Mouse (Mus musculus) megakaryocyte, embryonic 14.5 days (primary cell): ENCODE measurements around the gene Cnot1. TPM values are rescaled to one million over a fixed set of nuclear protein-coding genes. Genes with fewer than 3 reads are reported as not detected.

Experiments used
- H3K27me3 ChIP-seq: replicated peaks from 2 replicates; pipeline ENCODE3; 2012; ENCODE audit warnings: inconsistent platforms
- H3K36me3 ChIP-seq: replicated peaks from 2 replicates; pipeline ENCODE3; 2012; ENCODE audit warnings: low read length, inconsistent platforms, mixed read lengths
- H3K4me1 ChIP-seq: 2 replicates; pipeline ENCODE4 v1.6.1; 2012; ENCODE audit warnings: inconsistent platforms
- H3K4me3 ChIP-seq: replicated peaks from 2 replicates; pipeline ENCODE3; 2012; ENCODE audit warnings: moderate library complexity, mild to moderate bottlenecking, inconsistent platforms
- H3K9me3 ChIP-seq: 2 replicates; pipeline ENCODE4 v1.6.1; 2012; ENCODE audit warnings: inconsistent platforms
- FLI1 ChIP-seq: IDR thresholded peaks from 2 replicates; pipeline ENCODE4 v1.6.1; 2012; ENCODE audit warnings: low read length, inconsistent platforms, mixed read lengths
- GATA1 ChIP-seq: IDR thresholded peaks from 3 replicates; pipeline ENCODE4 v1.6.1; 2012; ENCODE audit warnings: mixed read lengths, low read length, inconsistent platforms, borderline replicate concordance
- polyA plus RNA-seq: library from polyadenylated mRNA; stranded (reverse); fragments of >175 nt; gene quantifications from 2 replicates; pipeline ENCODE4 v1.2.3, GENCODE M21; 2012; ENCODE audit warnings: low replicate concordance; ENCODE audit not compliant: insufficient read depth

Gene Cnot1
- polyA plus RNA-seq, 1 experiment: 2.1 TPM

DNA sequence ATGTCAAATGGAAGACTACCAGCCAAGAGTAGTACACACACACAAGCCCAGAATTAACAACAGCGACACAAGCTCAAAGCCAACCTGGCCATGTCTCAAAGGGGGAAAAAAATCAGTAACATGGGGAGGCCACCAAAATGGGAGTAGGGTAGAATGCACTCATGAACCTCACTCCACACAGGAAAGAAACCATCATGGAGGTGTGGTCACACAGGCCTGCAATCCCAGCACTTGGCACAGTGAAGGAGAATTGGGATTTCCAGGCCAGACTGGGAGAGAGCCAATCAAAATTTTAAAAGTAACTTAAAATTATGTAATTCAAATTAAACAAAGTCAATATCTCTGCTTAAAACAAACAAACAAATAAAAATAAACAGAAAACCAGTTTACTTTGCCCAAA is 55.3 kb downstream of the Cnot1 start:
- H3K36me3 ChIP-seq: peaks cover 99% of the 10 kb centered on the region
- H3K4me1 ChIP-seq: no peaks in the 10 kb centered on the region
- H3K4me3 ChIP-seq: no peak overlapping the region
- no peaks in the 10 kb centered on the region for H3K27me3 ChIP-seq
- TF ChIP-seq FLI1: no peak
- no peaks in the 10 kb centered on the region for H3K9me3 ChIP-seq

DNA sequence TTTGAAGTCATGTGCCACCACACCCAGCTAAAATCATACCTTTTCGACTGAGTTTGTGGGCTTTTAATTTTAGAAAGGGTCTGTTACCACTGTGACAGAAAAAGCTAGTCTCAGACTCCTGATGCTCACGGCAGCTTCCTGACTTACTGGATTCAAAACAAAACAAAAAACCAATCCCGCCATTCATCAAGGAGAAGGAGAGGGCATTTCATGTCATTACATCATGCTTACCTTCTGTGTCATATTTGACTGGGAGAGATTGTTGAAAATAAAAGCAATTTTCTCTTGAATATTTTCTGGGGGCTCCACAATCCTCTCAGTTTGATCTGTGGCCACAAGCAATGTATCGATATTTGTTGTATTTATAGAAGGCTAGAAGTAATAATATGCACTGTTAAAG is 59.2 kb downstream of the Cnot1 start:
- no peak for TF ChIP-seq FLI1
- peaks cover 100% of the 10 kb centered on the region for H3K36me3 ChIP-seq

DNA sequence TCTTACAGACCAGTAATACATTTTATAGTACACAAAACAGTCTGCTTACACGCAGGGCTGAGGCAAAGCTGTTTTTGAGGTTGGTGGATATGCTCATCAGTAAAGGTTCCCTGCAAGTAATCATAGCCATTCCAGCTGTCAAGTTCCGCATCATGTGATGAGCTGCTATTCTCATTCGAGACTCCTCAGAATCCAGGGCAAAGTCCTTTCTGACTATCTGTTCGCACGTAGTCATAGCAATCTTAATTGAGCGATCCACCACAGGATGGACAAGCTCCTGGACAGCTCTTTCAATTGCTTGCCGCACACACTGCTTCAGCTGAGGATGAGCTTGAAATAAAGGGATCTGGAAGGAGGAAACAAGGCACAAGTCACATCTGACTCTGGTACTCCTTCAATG is 65.5 kb downstream of the Cnot1 start:
- peaks cover 100% of the 10 kb centered on the region for H3K36me3 ChIP-seq
- H3K27me3 ChIP-seq: no peaks in the 10 kb centered on the region
- H3K9me3 ChIP-seq: no peaks in the 10 kb centered on the region
- TF ChIP-seq GATA1: no peak
- TF ChIP-seq FLI1: no peak
- H3K4me1 ChIP-seq: no peaks in the 10 kb centered on the region
- H3K4me3 ChIP-seq: no peak overlapping the region

More for the DNA sequence above, 59.2 kb downstream of the Cnot1 start:
- Histone ChIP-seq H3K4me3 (no peak overlapping the region), H3K4me1 (no peaks in the 10 kb centered on the region), H3K9me3 (no peaks in the 10 kb centered on the region), H3K27me3 (no peaks in the 10 kb centered on the region)

DNA sequence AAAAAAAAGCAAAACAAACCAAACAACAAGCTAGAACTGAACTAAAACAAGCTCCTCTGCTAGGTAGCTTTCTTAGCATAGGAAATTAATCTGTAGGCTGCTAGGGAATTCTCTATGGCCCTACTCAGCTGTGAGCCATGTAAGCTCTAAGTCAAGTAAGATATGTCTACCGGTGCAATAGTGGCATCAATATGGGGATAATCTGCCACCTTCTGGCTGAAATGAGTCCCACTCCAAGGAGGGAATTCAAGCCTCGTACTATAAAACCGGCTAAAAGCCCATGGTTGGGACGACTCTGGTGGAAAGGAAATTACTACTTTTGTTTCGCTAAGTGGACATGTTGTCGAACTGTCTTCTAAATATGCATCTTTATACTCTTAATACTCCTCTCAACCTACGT is 68.7 kb downstream of the Cnot1 start:
- Histone ChIP-seq H3K4me1 (no peaks in the 10 kb centered on the region), H3K4me3 (no peak overlapping the region), H3K27me3 (no peaks in the 10 kb centered on the region), H3K36me3 (peaks cover 99% of the 10 kb centered on the region), H3K9me3 (no peaks in the 10 kb centered on the region)
- no peak for TF ChIP-seq GATA1
- no peak for TF ChIP-seq FLI1

DNA sequence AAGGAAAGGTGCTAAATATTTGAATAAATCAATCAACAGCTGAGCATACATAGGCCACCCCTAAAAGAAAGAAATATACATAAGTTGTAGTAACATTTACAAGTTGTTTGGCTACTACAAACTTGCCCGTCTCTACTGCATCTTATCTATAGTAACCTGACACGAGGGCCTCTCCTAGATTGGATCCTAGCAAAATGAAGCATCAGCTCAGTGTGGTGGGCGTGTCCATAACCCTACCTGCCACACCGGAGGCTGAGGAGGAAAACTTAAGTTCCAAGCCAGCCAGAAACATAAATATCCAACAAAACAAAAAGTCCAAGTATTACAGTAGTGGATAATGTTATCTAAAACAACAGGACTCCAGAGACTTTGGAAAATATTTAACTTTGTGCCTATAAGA is 79.6 kb downstream of the Cnot1 start:
- H3K27me3 ChIP-seq: no peaks in the 10 kb centered on the region
- no peaks in the 10 kb centered on the region for H3K9me3 ChIP-seq
- no peak overlapping the region for H3K4me3 ChIP-seq
- no peaks in the 10 kb centered on the region for H3K4me1 ChIP-seq
- TF ChIP-seq GATA1 (no peak), FLI1 (no peak)
- peaks cover 98% of the 10 kb centered on the region for H3K36me3 ChIP-seq

DNA sequence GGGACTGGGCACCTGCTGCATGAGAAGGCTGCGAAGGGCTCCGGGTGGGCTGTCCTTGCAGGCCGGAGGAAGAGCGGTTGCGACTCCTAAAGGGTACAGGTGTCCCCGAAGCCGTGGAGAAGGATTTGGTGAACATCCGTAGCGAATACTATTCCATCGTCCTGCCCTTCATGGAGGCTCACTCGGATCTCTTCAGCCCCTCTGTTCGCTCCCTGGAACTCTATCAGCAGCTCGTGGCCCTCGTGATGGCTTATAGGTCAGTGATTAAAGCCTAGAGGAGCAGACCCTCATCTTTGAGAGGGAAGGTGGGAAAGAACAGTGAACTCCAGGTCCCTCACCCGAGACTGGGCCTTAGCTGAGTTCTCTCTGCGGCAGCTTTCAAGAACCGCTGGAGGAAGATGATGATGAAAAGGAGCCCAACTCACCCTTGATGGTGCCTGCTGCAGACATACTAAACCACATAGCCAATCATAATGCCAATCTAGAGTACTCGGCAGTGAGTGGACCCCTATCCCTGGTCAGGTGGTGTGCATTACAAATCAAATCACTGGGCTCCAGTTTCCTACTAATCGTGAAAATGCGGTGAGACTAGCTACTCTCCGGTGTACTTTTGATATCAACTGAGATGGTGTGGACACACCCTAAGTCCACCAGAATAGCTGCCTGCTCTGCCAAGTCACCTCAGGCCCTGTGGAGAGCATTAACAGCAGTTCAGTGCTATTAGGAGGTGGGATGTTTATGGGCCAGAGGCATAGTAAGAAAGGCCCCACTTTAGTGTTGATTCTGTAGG is 90.5 kb downstream of the Cnot1 start:
- Histone ChIP-seq H3K4me1 (peaks cover 55% of the 10 kb centered on the region), H3K4me3 (peak overlapping the region; percentile 97), H3K9me3 (no peaks in the 10 kb centered on the region), H3K36me3 (peaks cover 65% of the 10 kb centered on the region), H3K27me3 (no peaks in the 10 kb centered on the region)
- no peak for TF ChIP-seq GATA1
- no peak for TF ChIP-seq FLI1

DNA sequence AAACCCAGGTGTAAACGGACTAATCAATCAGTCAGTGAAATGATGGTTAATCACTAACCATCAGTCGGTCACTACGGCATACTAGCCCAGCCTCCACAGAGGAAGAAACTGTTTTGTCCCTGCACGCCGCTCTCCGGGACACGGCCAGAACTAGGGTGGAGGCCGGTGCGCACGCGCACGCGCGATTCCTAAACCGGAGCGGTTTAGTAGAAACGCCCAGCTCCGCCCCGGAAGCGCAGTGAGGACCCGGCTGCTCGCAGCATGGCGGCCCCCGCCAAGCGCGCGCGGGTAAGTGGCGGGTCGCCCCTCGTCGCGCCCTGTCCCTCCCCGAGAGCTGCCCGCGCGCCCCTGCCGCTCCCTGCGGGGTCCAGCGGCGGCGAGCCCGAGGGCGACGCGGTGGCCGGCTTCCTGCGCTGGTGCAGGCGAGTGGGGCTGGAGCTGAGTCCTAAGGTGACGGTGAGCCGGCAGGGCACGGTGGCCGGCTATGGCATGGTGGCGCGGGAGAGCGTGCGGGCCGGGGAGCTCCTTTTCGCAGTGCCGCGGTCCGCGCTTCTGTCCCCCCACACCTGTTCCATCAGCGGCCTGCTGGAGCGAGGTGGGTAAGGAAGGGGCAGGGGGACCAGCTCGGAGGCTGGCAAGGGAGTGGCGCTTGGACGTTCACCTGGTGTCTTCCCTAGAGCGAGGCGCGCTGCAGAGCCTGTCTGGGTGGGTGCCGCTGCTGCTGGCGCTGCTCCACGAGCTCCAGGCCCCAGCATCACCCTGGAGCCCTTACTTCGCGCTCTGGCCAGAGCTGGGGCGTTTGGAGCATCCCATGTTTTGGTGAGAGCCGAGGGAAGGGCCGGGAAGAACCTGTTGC is 91.4 kb downstream of the Cnot1 start, which contains the start of gene Setd6:
TSS of gene Setd6 (plus strand) at position 206 of the 856 bp plus-strand sequence.
- Histone ChIP-seq H3K27me3 (no peaks in the 10 kb centered on the region), H3K4me1 (peaks cover 64% of the 10 kb centered on the region)

DNA sequence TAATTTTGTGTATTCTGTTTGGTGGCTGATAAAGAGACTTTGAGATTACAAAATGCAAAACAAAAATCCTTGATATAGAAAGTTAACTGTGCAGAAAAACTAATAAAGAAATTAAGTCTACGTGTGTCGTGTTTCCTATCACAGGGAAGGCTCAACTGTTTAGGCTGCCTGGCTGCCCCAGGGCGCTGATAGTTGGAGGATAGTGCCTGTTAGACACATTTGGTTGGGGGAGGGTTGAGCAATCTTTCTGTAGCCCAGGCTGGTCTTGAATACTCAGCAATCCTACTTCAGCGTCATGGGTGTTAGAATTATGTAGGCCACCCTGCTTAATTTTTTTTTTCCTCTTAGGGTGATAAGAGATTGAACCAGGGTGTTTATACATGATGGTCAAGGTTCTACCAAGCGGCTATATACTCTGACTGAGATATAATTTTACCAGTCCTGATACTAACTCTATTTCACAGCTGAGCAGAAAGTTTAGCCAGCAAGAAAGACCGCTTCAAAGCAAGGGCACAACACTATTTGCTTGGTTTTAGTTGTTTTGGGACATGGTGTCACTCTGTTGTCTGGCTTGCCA is 92.3 kb downstream of the Cnot1 start:
- TF ChIP-seq GATA1 (no peak), FLI1 (no peak)

More for the DNA sequence above, 91.4 kb downstream of the Cnot1 start, which contains the start of gene Setd6:
- Histone ChIP-seq H3K4me3 (peak within 1 kb of the TSS; percentile 97), H3K9me3 (no peaks in the 10 kb centered on the region), H3K36me3 (peaks cover 64% of the 10 kb centered on the region)
- TF ChIP-seq GATA1 (no peak), FLI1 (no peak)

DNA sequence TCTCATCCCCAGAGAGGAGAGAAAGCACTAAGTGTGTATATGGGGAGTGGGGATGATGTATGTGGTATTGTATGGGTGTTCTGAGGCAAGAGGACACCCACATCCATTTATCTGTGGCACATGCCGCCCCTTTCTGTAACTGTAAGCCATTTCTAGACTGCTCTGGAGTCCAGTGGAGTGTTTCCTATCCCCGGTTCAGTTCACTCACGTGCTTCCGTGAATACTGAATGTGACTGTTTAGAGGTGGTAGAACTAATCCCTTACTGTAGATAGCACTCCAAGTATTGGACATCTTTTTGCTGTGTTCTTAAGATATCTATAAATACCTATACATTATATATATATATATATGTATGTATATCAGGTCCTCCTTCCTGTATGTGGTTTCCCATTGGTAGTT is 92.9 kb downstream of the Cnot1 start:
- peaks cover 58% of the 10 kb centered on the region for H3K36me3 ChIP-seq
- no peak overlapping the region for H3K4me3 ChIP-seq
- H3K4me1 ChIP-seq: peaks cover 79% of the 10 kb centered on the region
- no peaks in the 10 kb centered on the region for H3K9me3 ChIP-seq
- H3K27me3 ChIP-seq: peaks cover 3% of the 10 kb centered on the region
- TF ChIP-seq GATA1: no peak
- no peak for TF ChIP-seq FLI1

More for the DNA sequence above, 92.3 kb downstream of the Cnot1 start:
- Histone ChIP-seq H3K27me3 (no peaks in the 10 kb centered on the region), H3K4me1 (peaks cover 73% of the 10 kb centered on the region), H3K9me3 (no peaks in the 10 kb centered on the region), H3K4me3 (peak overlapping the region; percentile 97), H3K36me3 (peaks cover 60% of the 10 kb centered on the region)
